Mouse (Mus musculus) hindbrain, postnatal 0 days (tissue): ENCODE data around the gene Gtf2h4. TPM values are rescaled to one million over a fixed set of nuclear protein-coding genes. Genes with fewer than 3 reads are reported as not detected.
A peak's percentile ranks its signal among the peaks of the same experiment; 100 is the strongest.

Experiments
- ATAC-seq: fragments of 200-750 bp; cut with Nextera tagmentation; 2 replicates; pipeline ENCODE4 v1.8.0; 2017; ENCODE audit warnings: mild to moderate bottlenecking, moderate TSS enrichment, moderate library complexity
- DNase-seq: peaks from one replicate; pipeline ENCODE4 v3.0.0-alpha.2; 2015; ENCODE audit warnings: low spot score
- H3K27ac ChIP-seq: fragments of 300-500 bp; sonication (generic); 2 replicates; pipeline ENCODE4 v1.5.1; 2014; ENCODE audit warnings: mild to moderate bottlenecking
- H3K27me3 ChIP-seq: fragments of 300-500 bp; sonication (generic); 2 replicates; pipeline ENCODE4 v1.6.1; 2014; ENCODE audit warnings: low read length, mixed read lengths; ENCODE audit not compliant: insufficient read depth
- H3K36me3 ChIP-seq: fragments of 300-500 bp; sonication (generic); 2 replicates; pipeline ENCODE4 v1.6.1; 2014; ENCODE audit warnings: low read length, mixed read lengths; ENCODE audit not compliant: insufficient read depth
- H3K4me1 ChIP-seq: fragments of 300-500 bp; sonication (generic); 2 replicates; pipeline ENCODE4 v1.6.1; 2014; ENCODE audit warnings: antibody characterized with exemption, low read length, mixed read lengths; ENCODE audit not compliant: insufficient read depth
- H3K4me2 ChIP-seq: fragments of 300-500 bp; sonication (generic); 2 replicates; pipeline ENCODE4 v1.6.1; 2014; ENCODE audit warnings: low read depth, mild to moderate bottlenecking, low read length, moderate library complexity, mixed read lengths
- H3K4me3 ChIP-seq: fragments of 300-500 bp; sonication (generic); 2 replicates; pipeline ENCODE4 v1.5.1; 2014; ENCODE audit warnings: low read length
- H3K9ac ChIP-seq: fragments of 300-500 bp; sonication (generic); replicated peaks from 2 replicates; pipeline ENCODE4 v1.6.1; 2014; ENCODE audit warnings: mild to moderate bottlenecking, low read length, moderate library complexity, mixed read lengths
- H3K9me3 ChIP-seq: fragments of 300-500 bp; sonication (generic); 2 replicates; pipeline ENCODE4 v1.6.1; 2016; ENCODE audit warnings: low read length, mixed read lengths
- CTCF ChIP-seq: IDR thresholded peaks from 2 replicates; pipeline ENCODE4 v1.5.1; 2016; ENCODE audit warnings: antibody characterized with exemption, control low read depth, low read depth
- WGBS: fragments of 180-500 bp; shearing (Covaris S2); extraction: QIAGEN DNeasy Blood & Tissue Kit; methylation state at CpG from one replicate; pipeline ENCODE4 v1.1.7; 2014; 5-methylcytosine and 5-hydroxymethylcytosine counted together
- polyA plus RNA-seq: library from polyadenylated mRNA; unstranded; fragments of >200 nt; fragmentation: Nextera tagmentation; extraction: Ambion mirVana; gene quantifications from 2 replicates; pipeline ENCODE4 v1.2.1, GENCODE M21; 2015
- total RNA-seq: library from RNA; depleted of rRNA; stranded (reverse); fragments of >200 nt; gene quantifications from 2 replicates; pipeline ENCODE4 v1.2.3, GENCODE M21; 2014

Gene Gtf2h4
- total and polyA plus RNA-seq, 2 experiments from 2014 or later, result 18.6 to 27.2 TPM

DNA sequence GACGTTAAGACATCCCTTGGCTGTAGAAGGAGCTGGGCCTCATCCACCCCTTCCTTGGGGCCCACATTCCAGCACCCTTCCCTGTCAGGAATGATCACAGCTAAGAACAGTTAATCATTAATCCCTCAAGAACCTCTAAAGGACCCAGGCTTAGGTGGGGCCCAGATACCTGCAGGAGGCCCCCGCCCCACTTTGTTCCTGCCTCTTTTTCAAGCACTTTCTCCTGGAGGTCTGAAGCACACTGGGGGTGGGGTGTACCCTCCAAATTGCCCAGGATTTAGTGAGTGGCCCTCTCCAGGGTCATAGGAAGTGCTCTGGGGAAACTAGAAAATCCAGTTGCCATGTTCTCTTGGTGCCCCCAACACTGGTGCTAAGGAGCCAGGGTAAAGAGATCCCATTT is 24.1 kb downstream of the Gtf2h4 start:
- Histone ChIP-seq H3K27ac (no peak overlapping the region), H3K4me3 (no peak overlapping the region), H3K27me3 (no peaks in the 10 kb centered on the region; the same call in 1 of the 2 replicates), H3K4me1 (no peaks in the 10 kb centered on the region), H3K9me3 (no peaks in the 10 kb centered on the region), H3K36me3 (no peaks in the 10 kb centered on the region), H3K9ac (no peak overlapping the region), H3K4me2 (no peak overlapping the region)
- ATAC-seq (no peak), DNase-seq (no peak)
- no peak for TF ChIP-seq CTCF
- WGBS, result 81% methylated on average over 2 of the region's 2 CpGs

- H3K9me3 ChIP-seq, result no peaks in the 10 kb centered on the region
- ATAC-seq, result no peak
- H3K9ac ChIP-seq, result no peak within 1 kb of the TSS
- no peak for DNase-seq
- H3K4me1 ChIP-seq, result no peaks in the 10 kb centered on the region
- no peaks in the 10 kb centered on the region; the same call in 1 of the 2 replicates for H3K27me3 ChIP-seq
- no peak within 1 kb of the TSS for H3K4me3 ChIP-seq
- 75% methylated on average over 13 of the region's 13 CpGs for WGBS
- no peak within 1 kb of the TSS for H3K27ac ChIP-seq
- no peak within 1 kb of the TSS for H3K4me2 ChIP-seq
- no peak for TF ChIP-seq CTCF
- no peaks in the 10 kb centered on the region for H3K36me3 ChIP-seq
These were observed 29.8 kb downstream of the Gtf2h4 start, which contains the start of gene Mucl3 for GRCm38 (mm10) chr17:35643609-35644236. Gene Mucl3 (minus strand): TSS chr17:35643695.

- WGBS, result 83% methylated on average over 6 of the region's 6 CpGs
- no peak for TF ChIP-seq CTCF
- Histone ChIP-seq H3K27me3 (no peaks in the 10 kb centered on the region), H3K36me3 (no peaks in the 10 kb centered on the region), H3K27ac (no peak overlapping the region), H3K4me1 (no peaks in the 10 kb centered on the region), H3K4me3 (no peak overlapping the region), H3K9ac (no peak overlapping the region), H3K4me2 (no peak overlapping the region), H3K9me3 (no peaks in the 10 kb centered on the region)
- DNase-seq, result no peak
- no peak for ATAC-seq
These were observed 34.2 kb downstream of the Gtf2h4 start for GRCm38 (mm10) chr17:35639352-35639751.

- ATAC-seq (peak; percentile 70; the same call in 1 of the 2 replicates), DNase-seq (peak; percentile 81)
- no peak overlapping the region for H3K4me3 ChIP-seq
- H3K9ac ChIP-seq, result no peak overlapping the region
- TF ChIP-seq CTCF, result no peak
- H3K4me2 ChIP-seq, result peak overlapping the region; percentile 11
- no peaks in the 10 kb centered on the region for H3K36me3 ChIP-seq
- H3K27me3 ChIP-seq, result no peaks in the 10 kb centered on the region
- H3K27ac ChIP-seq, result no peak overlapping the region
- no peaks in the 10 kb centered on the region for H3K9me3 ChIP-seq
- H3K4me1 ChIP-seq, result 0 out of 2 replicates have a peak, but pooled peaks cover 3% of the 10 kb centered on the region
- WGBS, result 28% methylated on average over 14 of the region's 14 CpGs
These were observed 34.9 kb downstream of the Gtf2h4 start for GRCm38 (mm10) chr17:35638475-35639190.

DNA sequence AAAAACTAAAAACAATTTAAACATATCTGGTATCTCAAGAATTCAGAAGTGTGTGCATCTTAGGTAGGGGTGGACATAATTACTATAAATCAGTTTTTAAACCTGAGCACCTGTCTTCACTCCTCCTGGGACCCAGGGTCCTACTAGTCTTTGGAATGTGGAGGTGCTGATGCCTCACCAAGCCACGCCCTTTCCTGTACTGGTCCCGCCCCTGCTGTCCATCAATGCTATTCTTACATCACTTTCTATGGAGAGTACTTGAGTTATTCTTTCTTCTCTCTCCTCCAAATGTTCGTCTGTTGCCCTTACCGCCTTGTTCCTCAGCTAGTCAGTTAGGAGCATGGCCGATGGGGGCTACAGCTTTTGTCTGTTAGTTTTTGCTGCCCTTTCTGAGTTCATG is 37.2 kb downstream of the Gtf2h4 start:
- TF ChIP-seq CTCF, result no peak
- Histone ChIP-seq H3K9me3 (no peaks in the 10 kb centered on the region), H3K4me2 (peak overlapping the region; percentile 70), H3K4me1 (0 out of 2 replicates have a peak, but pooled peaks cover 3% of the 10 kb centered on the region), H3K27me3 (no peaks in the 10 kb centered on the region), H3K36me3 (no peaks in the 10 kb centered on the region), H3K9ac (no peak overlapping the region), H3K27ac (no peak overlapping the region), H3K4me3 (peak overlapping the region; percentile 38; the same call in 1 of the 2 replicates)
- DNase-seq, result peak; percentile 41
- WGBS, result 35% methylated on average over 5 of the region's 5 CpGs
- no peak; the same call in 1 of the 2 replicates for ATAC-seq

DNA sequence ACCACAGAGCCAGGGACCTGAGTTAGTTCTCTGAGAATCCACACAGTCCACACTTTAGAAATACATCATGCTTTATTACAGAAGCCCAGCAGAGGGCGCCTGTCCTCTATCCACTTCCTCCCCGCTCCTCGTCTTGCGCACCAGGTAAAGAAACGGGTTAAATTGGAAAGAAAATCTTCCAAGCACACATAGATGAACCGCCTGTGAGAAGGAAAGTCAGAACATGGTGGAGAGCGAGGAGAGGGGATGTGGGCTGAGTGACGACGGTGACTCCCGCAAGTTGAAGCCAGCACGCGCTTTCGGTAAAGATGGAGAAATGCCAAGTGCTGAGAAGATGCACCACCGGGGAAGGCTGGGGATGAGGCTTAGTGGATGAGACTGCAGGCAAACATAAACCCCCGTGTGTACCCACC is 37.8 kb downstream of the Gtf2h4 start:
- Histone ChIP-seq H3K27me3 (no peaks in the 10 kb centered on the region), H3K9me3 (no peaks in the 10 kb centered on the region), H3K4me3 (peak overlapping the region; percentile 38), H3K27ac (peak overlapping the region; percentile 68; the same call in 1 of the 2 replicates), H3K36me3 (no peaks in the 10 kb centered on the region), H3K4me1 (0 out of 2 replicates have a peak, but pooled peaks cover 3% of the 10 kb centered on the region), H3K4me2 (peak overlapping the region; percentile 70), H3K9ac (peak overlapping the region; percentile 49; the same call in 1 of the 2 replicates)
- under 1% methylated on average over 15 of the region's 15 CpGs for WGBS
- ATAC-seq (peak; percentile 85), DNase-seq (peak; percentile 89)
- peak; percentile 80 for TF ChIP-seq CTCF
